Mouse (Mus musculus): Measurements from ENCODE around the gene Pgf. TPM values are rescaled to one million over a fixed set of nuclear protein-coding genes. Genes with fewer than 3 reads are reported as not detected.
A peak's percentile ranks its signal among the peaks of the same experiment; 100 is the strongest.

Pgf gene
- 5.7 and 6.3 TPM in 2 replicates for polyA plus RNA-seq (2015; fragmentation: Nextera tagmentation; extraction: Ambion mirVana)

GRCm38 (mm10) chr12:85177740-85178239 lies at the start of gene Pgf:
Gene Pgf (minus strand): TSS chr12:85177790.
- Histone ChIP-seq H3K4me3 (replicated peaks) (peak within 1 kb of the TSS; percentile 30), H3K4me1 (replicated peaks) (peaks cover 49% of the 10 kb centered on the region), H3K27me3 (peaks cover 33% of the 10 kb centered on the region), H3K4me2 (replicated peaks) (peak within 1 kb of the TSS; percentile 58), H3K27ac (0 out of 2 replicates have a peak within 1 kb of the TSS, but pooled peaks have one; percentile 7), H3K9me3 (no peaks in the 10 kb centered on the region), H3K36me3 (no peaks in the 10 kb centered on the region), H3K9ac (replicated peaks) (peak within 1 kb of the TSS; percentile 49)
- ATAC-seq = no peak
- 72% methylated on average over 10 of the region's 10 CpGs for WGBS

DNA sequence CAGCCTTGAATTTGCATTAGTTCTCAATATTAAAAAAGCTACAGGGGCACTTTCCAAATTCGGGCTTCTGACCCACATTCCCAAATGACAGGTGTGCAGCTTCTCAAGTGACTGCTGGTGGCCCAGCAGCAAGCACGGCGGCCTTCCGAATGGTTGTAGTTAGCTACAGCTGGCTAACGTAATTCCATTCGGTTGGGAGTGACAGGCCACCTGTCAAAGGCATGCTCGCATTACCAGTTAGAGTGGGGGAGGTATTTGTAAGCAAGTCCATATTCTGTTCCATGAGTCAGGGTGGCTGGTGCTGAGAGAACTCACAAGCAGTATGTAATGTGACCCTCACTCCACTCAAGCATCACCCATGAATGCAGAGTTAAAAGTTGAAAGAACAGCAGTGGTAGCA lies 49.6 kb upstream of the Pgf start:
- 84% methylated on average over 7 of the region's 7 CpGs for WGBS
- H3K9me3 ChIP-seq = no peaks in the 10 kb centered on the region
- H3K27ac ChIP-seq = no peak overlapping the region
- no peak overlapping the region for H3K9ac ChIP-seq (replicated peaks)
- H3K4me1 ChIP-seq (replicated peaks) = no peaks in the 10 kb centered on the region
- no peak overlapping the region for H3K4me2 ChIP-seq (replicated peaks)
- no peaks in the 10 kb centered on the region for H3K27me3 ChIP-seq
- peaks cover 52% of the 10 kb centered on the region for H3K36me3 ChIP-seq
- H3K4me3 ChIP-seq (replicated peaks) = no peak overlapping the region
- no peak for ATAC-seq

DNA sequence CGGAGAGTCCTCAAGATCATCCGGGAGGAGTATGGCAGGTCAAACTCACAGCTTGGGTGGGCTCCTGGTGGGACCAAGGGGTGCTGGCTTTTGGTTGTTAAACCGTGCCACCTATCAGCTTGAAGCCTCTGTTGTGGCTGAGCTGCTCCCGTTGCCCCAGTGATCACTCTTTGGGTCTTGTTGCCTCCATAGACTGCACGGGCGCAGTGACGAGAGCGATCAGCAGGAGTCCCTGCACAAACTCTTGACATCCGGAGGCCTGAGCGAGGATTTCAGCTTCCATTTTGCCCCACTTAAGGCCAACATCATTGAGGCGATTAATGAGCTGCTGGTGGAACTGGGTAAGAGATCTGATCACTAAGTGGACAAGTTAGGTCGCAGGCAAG lies 42.3 kb upstream of the Pgf start:
- no peaks in the 10 kb centered on the region for H3K27me3 ChIP-seq
- H3K4me3 ChIP-seq (replicated peaks) = peak overlapping the region; percentile 76
- no peaks in the 10 kb centered on the region for H3K9me3 ChIP-seq
- WGBS = 4% methylated on average over 12 of the region's 12 CpGs
- peak overlapping the region; percentile 96 for H3K4me2 ChIP-seq (replicated peaks)
- H3K27ac ChIP-seq = peak overlapping the region; percentile 55
- ATAC-seq = no peak
- H3K9ac ChIP-seq (replicated peaks) = peak overlapping the region; percentile 77
- H3K36me3 ChIP-seq = peaks cover 39% of the 10 kb centered on the region
- H3K4me1 ChIP-seq (replicated peaks) = peaks cover 25% of the 10 kb centered on the region

GRCm38 (mm10) chr12:85219236-85219904 lies 41.8 kb upstream of the Pgf start, which contains the start of gene Eif2b2:
Gene Eif2b2 (plus strand): TSS chr12:85219481.
- under 1% methylated on average over 54 of the region's 54 CpGs for WGBS
- ATAC-seq = peak; percentile 100
- Histone ChIP-seq H3K9ac (replicated peaks) (peak within 1 kb of the TSS; percentile 77), H3K27ac (peak within 1 kb of the TSS; percentile 69), H3K9me3 (no peaks in the 10 kb centered on the region), H3K4me2 (replicated peaks) (peak within 1 kb of the TSS; percentile 96), H3K27me3 (no peaks in the 10 kb centered on the region), H3K4me1 (replicated peaks) (peaks cover 25% of the 10 kb centered on the region), H3K4me3 (replicated peaks) (peak within 1 kb of the TSS; percentile 76), H3K36me3 (peaks cover 34% of the 10 kb centered on the region)

- Histone ChIP-seq H3K9ac (replicated peaks) (no peak overlapping the region), H3K4me3 (replicated peaks) (no peak overlapping the region), H3K27ac (no peak overlapping the region), H3K4me2 (replicated peaks) (no peak overlapping the region), H3K9me3 (no peaks in the 10 kb centered on the region), H3K36me3 (peaks cover 18% of the 10 kb centered on the region), H3K4me1 (replicated peaks) (peaks cover 25% of the 10 kb centered on the region), H3K27me3 (no peaks in the 10 kb centered on the region)
- no peak for ATAC-seq
- 71% methylated on average over 2 of the region's 2 CpGs for WGBS
Observed at GRCm38 (mm10) chr12:85217733-85218310, 40.2 kb upstream of the Pgf start.

GRCm38 (mm10) chr12:85215031-85215430 lies 37.4 kb upstream of the Pgf start:
- WGBS = 85% methylated on average over 5 of the region's 5 CpGs
- Histone ChIP-seq H3K4me3 (replicated peaks) (no peak overlapping the region), H3K27ac (no peak overlapping the region), H3K4me2 (replicated peaks) (no peak overlapping the region), H3K9me3 (no peaks in the 10 kb centered on the region), H3K36me3 (no peaks in the 10 kb centered on the region), H3K9ac (replicated peaks) (no peak overlapping the region), H3K4me1 (replicated peaks) (peaks cover 9% of the 10 kb centered on the region), H3K27me3 (no peaks in the 10 kb centered on the region)
- ATAC-seq = no peak

- no peaks in the 10 kb centered on the region for H3K36me3 ChIP-seq
- H3K9me3 ChIP-seq = no peaks in the 10 kb centered on the region
- H3K4me1 ChIP-seq (replicated peaks) = no peaks in the 10 kb centered on the region
- no peak overlapping the region for H3K4me3 ChIP-seq (replicated peaks)
- H3K27ac ChIP-seq = no peak overlapping the region
- H3K4me2 ChIP-seq (replicated peaks) = no peak overlapping the region
- ATAC-seq = no peak
- WGBS = 37% methylated on average over 7 of the region's 7 CpGs
- H3K27me3 ChIP-seq = no peaks in the 10 kb centered on the region
- H3K9ac ChIP-seq (replicated peaks) = no peak overlapping the region
Observed at GRCm38 (mm10) chr12:85208687-85209199, 31.2 kb upstream of the Pgf start.

- Histone ChIP-seq H3K9me3 (no peaks in the 10 kb centered on the region), H3K27ac (no peak overlapping the region), H3K9ac (replicated peaks) (no peak overlapping the region), H3K36me3 (no peaks in the 10 kb centered on the region), H3K27me3 (no peaks in the 10 kb centered on the region), H3K4me3 (replicated peaks) (no peak overlapping the region), H3K4me2 (replicated peaks) (no peak overlapping the region), H3K4me1 (replicated peaks) (peaks cover 16% of the 10 kb centered on the region)
- no peak for ATAC-seq
- WGBS = 90% methylated on average over 10 of the region's 10 CpGs
Observed at GRCm38 (mm10) chr12:85205425-85205824, 27.8 kb upstream of the Pgf start.

DNA sequence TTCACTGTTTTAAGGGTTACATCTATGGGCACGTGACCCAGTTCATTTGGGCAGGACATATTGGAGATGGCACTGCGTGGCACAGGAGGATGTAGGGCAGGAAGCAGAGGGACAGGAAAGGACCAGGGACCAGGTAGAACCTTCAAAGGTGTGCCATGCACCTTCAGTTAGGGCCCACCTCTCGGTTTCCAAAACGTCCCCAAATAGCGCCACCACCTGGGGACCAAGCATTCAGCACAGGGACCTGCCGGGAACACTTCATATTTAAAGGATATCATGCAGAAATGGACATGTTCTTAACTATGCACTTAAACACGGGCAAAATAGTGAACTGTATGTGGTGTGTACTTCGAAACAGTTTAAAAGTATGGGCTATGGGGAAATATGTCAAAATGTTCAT lies 26.5 kb upstream of the Pgf start:
- no peak for ATAC-seq
- Histone ChIP-seq H3K4me1 (replicated peaks) (peaks cover 19% of the 10 kb centered on the region), H3K4me3 (replicated peaks) (no peak overlapping the region), H3K36me3 (no peaks in the 10 kb centered on the region), H3K27me3 (no peaks in the 10 kb centered on the region), H3K9me3 (no peaks in the 10 kb centered on the region), H3K4me2 (replicated peaks) (no peak overlapping the region), H3K27ac (no peak overlapping the region), H3K9ac (replicated peaks) (no peak overlapping the region)
- 46% methylated on average over 8 of the region's 8 CpGs for WGBS

- H3K9me3 ChIP-seq = no peaks in the 10 kb centered on the region
- H3K36me3 ChIP-seq = no peaks in the 10 kb centered on the region
- no peak for ATAC-seq
- H3K27me3 ChIP-seq = no peaks in the 10 kb centered on the region
- H3K27ac ChIP-seq = no peak overlapping the region
- H3K4me1 ChIP-seq (replicated peaks) = peaks cover 19% of the 10 kb centered on the region
- no peak overlapping the region for H3K9ac ChIP-seq (replicated peaks)
- H3K4me2 ChIP-seq (replicated peaks) = no peak overlapping the region
- 84% methylated on average over 5 of the region's 5 CpGs for WGBS
- no peak overlapping the region for H3K4me3 ChIP-seq (replicated peaks)
Observed at GRCm38 (mm10) chr12:85203699-85204098, 26.1 kb upstream of the Pgf start.

- Histone ChIP-seq H3K4me3 (replicated peaks) (no peak overlapping the region), H3K4me2 (replicated peaks) (no peak overlapping the region), H3K27me3 (no peaks in the 10 kb centered on the region), H3K9me3 (no peaks in the 10 kb centered on the region), H3K27ac (no peak overlapping the region), H3K36me3 (no peaks in the 10 kb centered on the region), H3K4me1 (replicated peaks) (peaks cover 19% of the 10 kb centered on the region), H3K9ac (replicated peaks) (no peak overlapping the region)
- no peak for ATAC-seq
- 86% methylated on average over 7 of the region's 7 CpGs for WGBS
Observed at GRCm38 (mm10) chr12:85202191-85202590, 24.6 kb upstream of the Pgf start.

DNA sequence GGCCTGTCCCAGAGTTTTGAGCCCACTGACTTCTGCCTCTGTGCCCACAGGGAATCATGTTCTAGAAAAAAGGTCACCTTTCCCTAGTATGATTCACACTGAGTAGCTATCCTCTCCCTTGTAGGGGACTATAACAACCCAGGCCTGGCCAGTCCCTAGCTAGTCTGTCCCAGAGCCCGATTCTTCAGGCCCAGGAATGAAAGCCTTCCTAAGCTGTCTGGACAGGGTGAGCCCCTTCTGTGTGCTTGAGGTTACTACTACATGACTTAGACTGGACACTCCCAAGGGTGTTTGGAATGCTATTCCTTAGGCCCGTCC lies 24.2 kb upstream of the Pgf start:
- no peak overlapping the region for H3K4me2 ChIP-seq (replicated peaks)
- no peak overlapping the region for H3K4me3 ChIP-seq (replicated peaks)
- H3K27ac ChIP-seq = peak overlapping the region; percentile 71; the same call in 1 of the 2 replicates
- H3K36me3 ChIP-seq = no peaks in the 10 kb centered on the region
- WGBS = 76% methylated on average over 2 of the region's 2 CpGs
- no peak overlapping the region for H3K9ac ChIP-seq (replicated peaks)
- H3K27me3 ChIP-seq = no peaks in the 10 kb centered on the region
- no peak for ATAC-seq
- H3K4me1 ChIP-seq (replicated peaks) = peaks cover 19% of the 10 kb centered on the region
- no peaks in the 10 kb centered on the region for H3K9me3 ChIP-seq

All from midbrain, embryonic 13.5 days (tissue).